Mouse (Mus musculus): ENCODE results near the gene Clrn1.

The Clrn1 gene

GRCm38 (mm10) chr3:58829926-58830325, 55.2 kb downstream of the Clrn1 start:
- DNase-seq = no peak

GRCm38 (mm10) chr3:58828366-58829153, 56.6 kb downstream of the Clrn1 start:
- no peak for DNase-seq

- no peak for DNase-seq
Observed at GRCm38 (mm10) chr3:58826266-58826665, 58.9 kb downstream of the Clrn1 start.

GRCm38 (mm10) chr3:58822211-58822610, 62.9 kb downstream of the Clrn1 start, which contains the start of gene Mindy4b-ps:
TSS of gene Mindy4b-ps (minus strand) at chr3:58822311.
- DNase-seq = no peak

GRCm38 (mm10) chr3:58817337-58817736, 67.8 kb downstream of the Clrn1 start:
- no peak for DNase-seq

- DNase-seq = no peak
Observed at GRCm38 (mm10) chr3:58814191-58814590, 70.9 kb downstream of the Clrn1 start.

- no peak for DNase-seq
Observed at GRCm38 (mm10) chr3:58810353-58810752, 74.8 kb downstream of the Clrn1 start.

GRCm38 (mm10) chr3:58809111-58809915, 75.8 kb downstream of the Clrn1 start:
- DNase-seq = no peak

GRCm38 (mm10) chr3:58808636-58809035, 76.5 kb downstream of the Clrn1 start:
- DNase-seq = no peak

GRCm38 (mm10) chr3:58804745-58805144, 80.4 kb downstream of the Clrn1 start:
- no peak for DNase-seq

GRCm38 (mm10) chr3:58798676-58799075, 86.5 kb downstream of the Clrn1 start:
- DNase-seq = no peak

- DNase-seq = no peak
Observed at GRCm38 (mm10) chr3:58798245-58798644, 86.9 kb downstream of the Clrn1 start.
